Mouse (Mus musculus) stomach, embryonic 16.5 days (tissue): ENCODE measurements around the gene Retreg3. TPM values are rescaled to one million over a fixed set of nuclear protein-coding genes. Genes with fewer than 3 reads are reported as not detected.

Experiments
- ATAC-seq: fragments of 200-750 bp; cut with Nextera tagmentation; 2 replicates; pipeline ENCODE4 v1.8.0; 2017; ENCODE audit warnings: moderate number of reproducible peaks, moderate TSS enrichment; ENCODE audit not compliant: insufficient read depth, low FRiP score
- H3K27ac ChIP-seq: fragments of 300-500 bp; sonication (generic); 2 replicates; pipeline ENCODE4 v1.5.1; 2014; ENCODE audit warnings: low read length
- H3K27me3 ChIP-seq: fragments of 300-500 bp; sonication (generic); 2 replicates; pipeline ENCODE4 v1.6.1; 2014; ENCODE audit warnings: low read length, control low read depth, mixed read lengths; ENCODE audit not compliant: control insufficient read depth, insufficient read depth
- H3K36me3 ChIP-seq: fragments of 300-500 bp; sonication (generic); 2 replicates; pipeline ENCODE4 v1.6.1; 2014; ENCODE audit warnings: low read length; ENCODE audit not compliant: control insufficient read depth, insufficient read depth
- H3K4me1 ChIP-seq: fragments of 300-500 bp; sonication (generic); 2 replicates; pipeline ENCODE4 v1.6.1; 2014; ENCODE audit warnings: low read length, control low read depth, mixed read lengths; ENCODE audit not compliant: control insufficient read depth, insufficient read depth
- H3K4me2 ChIP-seq: fragments of 300-500 bp; sonication (generic); 2 replicates; pipeline ENCODE4 v1.6.1; 2014; ENCODE audit warnings: low read depth, low read length, mixed read lengths
- H3K4me3 ChIP-seq: fragments of 300-500 bp; sonication (generic); replicated peaks from 2 replicates; pipeline ENCODE4 v1.5.1; 2014; ENCODE audit warnings: mild to moderate bottlenecking, low read length
- H3K9ac ChIP-seq: fragments of 300-500 bp; sonication (generic); 2 replicates; pipeline ENCODE4 v1.6.1; 2014; ENCODE audit warnings: low read length
- H3K9me3 ChIP-seq: fragments of 300-500 bp; sonication (generic); replicated peaks from 2 replicates; pipeline ENCODE4 v1.6.1; 2016; ENCODE audit warnings: low read length, control low read depth; ENCODE audit not compliant: control insufficient read depth
- WGBS: fragments of 180-500 bp; shearing (Covaris S2); extraction: QIAGEN DNeasy Blood & Tissue Kit; methylation state at CpG from one replicate; pipeline ENCODE4 v1.1.7; 2014; 5-methylcytosine and 5-hydroxymethylcytosine counted together
- polyA plus RNA-seq: library from polyadenylated mRNA; unstranded; fragments of >200 nt; fragmentation: Nextera tagmentation; extraction: Ambion mirVana; gene quantifications from 2 replicates; pipeline ENCODE4 v1.2.1, GENCODE M21; 2015

Retreg3 gene
- polyA plus RNA-seq, 1 experiment from 2014 or later, result 18.7 TPM

GRCm38 (mm10) chr11:101089931-101090330, 29.8 kb downstream of the Retreg3 start:
- H3K4me3 ChIP-seq, result no peak overlapping the region
- H3K4me1 ChIP-seq, result peaks cover 27% of the 10 kb centered on the region
- H3K9ac ChIP-seq, result no peak overlapping the region
- H3K36me3 ChIP-seq, result peaks cover 11% of the 10 kb centered on the region; the same call in 1 of the 2 replicates
- no peaks in the 10 kb centered on the region for H3K9me3 ChIP-seq
- no peak overlapping the region for H3K4me2 ChIP-seq
- no peaks in the 10 kb centered on the region for H3K27me3 ChIP-seq
- no peak for ATAC-seq
- 85% methylated on average over 1 of the region's 1 CpGs for WGBS
- no peak overlapping the region for H3K27ac ChIP-seq

GRCm38 (mm10) chr11:101087682-101088055, 32.0 kb downstream of the Retreg3 start:
- H3K9ac ChIP-seq, result peak overlapping the region; percentile 89
- H3K4me3 ChIP-seq, result peak overlapping the region; percentile 73
- no peak for ATAC-seq
- WGBS, result 5% methylated on average over 8 of the region's 8 CpGs
- peaks cover 11% of the 10 kb centered on the region; the same call in 1 of the 2 replicates for H3K36me3 ChIP-seq
- H3K27me3 ChIP-seq, result no peaks in the 10 kb centered on the region
- H3K4me1 ChIP-seq, result peaks cover 28% of the 10 kb centered on the region
- H3K4me2 ChIP-seq, result peak overlapping the region; percentile 81
- peak overlapping the region; percentile 90 for H3K27ac ChIP-seq
- no peaks in the 10 kb centered on the region for H3K9me3 ChIP-seq

- peak within 1 kb of the TSS; percentile 90 for H3K27ac ChIP-seq
- H3K36me3 ChIP-seq, result peaks cover 7% of the 10 kb centered on the region; the same call in 1 of the 2 replicates
- 2% methylated on average over 52 of the region's 52 CpGs for WGBS
- peak within 1 kb of the TSS; percentile 89 for H3K9ac ChIP-seq
- peak within 1 kb of the TSS; percentile 81 for H3K4me2 ChIP-seq
- H3K4me3 ChIP-seq, result peak within 1 kb of the TSS; percentile 73
- H3K9me3 ChIP-seq, result no peaks in the 10 kb centered on the region
- ATAC-seq, result peak; percentile 86
- peaks cover 28% of the 10 kb centered on the region for H3K4me1 ChIP-seq
- no peaks in the 10 kb centered on the region for H3K27me3 ChIP-seq
These were observed 32.7 kb downstream of the Retreg3 start, which contains the start of gene Mlx for GRCm38 (mm10) chr11:101086756-101087681. TSS of gene Mlx (plus strand) at chr11:101087277.

- Histone ChIP-seq H3K9me3 (no peaks in the 10 kb centered on the region), H3K4me2 (peak overlapping the region; percentile 81), H3K27ac (peak overlapping the region; percentile 90), H3K9ac (peak overlapping the region; percentile 64), H3K36me3 (peaks cover 4% of the 10 kb centered on the region; the same call in 1 of the 2 replicates), H3K4me1 (peaks cover 34% of the 10 kb centered on the region), H3K27me3 (no peaks in the 10 kb centered on the region), H3K4me3 (peak overlapping the region; percentile 73)
- no peak for ATAC-seq
- WGBS, result 74% methylated on average over 6 of the region's 6 CpGs
These were observed 33.4 kb downstream of the Retreg3 start for GRCm38 (mm10) chr11:101086323-101086674.

- no peak for ATAC-seq
- 91% methylated on average over 18 of the region's 18 CpGs for WGBS
- Histone ChIP-seq H3K27me3 (0 out of 2 replicates have a peak, but pooled peaks cover 2% of the 10 kb centered on the region), H3K27ac (peak overlapping the region; percentile 90; the same call in 1 of the 2 replicates), H3K9me3 (no peaks in the 10 kb centered on the region), H3K4me2 (peak overlapping the region; percentile 81; the same call in 1 of the 2 replicates), H3K9ac (peak overlapping the region; percentile 64; the same call in 1 of the 2 replicates), H3K36me3 (peaks cover 4% of the 10 kb centered on the region; the same call in 1 of the 2 replicates), H3K4me1 (peaks cover 34% of the 10 kb centered on the region), H3K4me3 (no peak overlapping the region)
These were observed 33.9 kb downstream of the Retreg3 start for GRCm38 (mm10) chr11:101085617-101086322.

- no peak for ATAC-seq
- Histone ChIP-seq H3K4me2 (no peak overlapping the region), H3K4me3 (no peak overlapping the region), H3K4me1 (peaks cover 36% of the 10 kb centered on the region), H3K9ac (0 out of 2 replicates have a peak overlapping the region, but pooled peaks have one; percentile 12), H3K9me3 (no peaks in the 10 kb centered on the region), H3K36me3 (no peaks in the 10 kb centered on the region), H3K27me3 (peaks cover 11% of the 10 kb centered on the region; the same call in 1 of the 2 replicates), H3K27ac (no peak overlapping the region)
- 92% methylated on average over 12 of the region's 12 CpGs for WGBS
These were observed 34.9 kb downstream of the Retreg3 start for GRCm38 (mm10) chr11:101084811-101085210.

GRCm38 (mm10) chr11:101084246-101084645, 35.4 kb downstream of the Retreg3 start:
- ATAC-seq, result no peak
- H3K9me3 ChIP-seq, result no peaks in the 10 kb centered on the region
- no peak overlapping the region for H3K4me3 ChIP-seq
- no peak overlapping the region for H3K27ac ChIP-seq
- no peaks in the 10 kb centered on the region for H3K36me3 ChIP-seq
- 87% methylated on average over 14 of the region's 14 CpGs for WGBS
- H3K4me1 ChIP-seq, result peaks cover 41% of the 10 kb centered on the region
- peaks cover 17% of the 10 kb centered on the region for H3K27me3 ChIP-seq
- H3K9ac ChIP-seq, result no peak overlapping the region
- no peak overlapping the region for H3K4me2 ChIP-seq

GRCm38 (mm10) chr11:101083083-101083697, 36.5 kb downstream of the Retreg3 start:
- no peaks in the 10 kb centered on the region for H3K36me3 ChIP-seq
- 26% methylated on average over 19 of the region's 19 CpGs for WGBS
- peaks cover 28% of the 10 kb centered on the region for H3K27me3 ChIP-seq
- H3K27ac ChIP-seq, result peak overlapping the region; percentile 94
- peak overlapping the region; percentile 94 for H3K9ac ChIP-seq
- peak overlapping the region; percentile 87 for H3K4me3 ChIP-seq
- H3K9me3 ChIP-seq, result no peaks in the 10 kb centered on the region
- H3K4me1 ChIP-seq, result peaks cover 40% of the 10 kb centered on the region
- 0 out of 2 replicates have a peak, but pooled peaks have one; percentile 1 for ATAC-seq
- peak overlapping the region; percentile 98 for H3K4me2 ChIP-seq
